Mouse (Mus musculus) forebrain, embryonic 15.5 days (tissue): ENCODE measurements around the gene 2810459M11Rik. TPM values are rescaled to one million over a fixed set of nuclear protein-coding genes. Genes with fewer than 3 reads are reported as not detected.

Source experiments
- ATAC-seq: fragments of 200-750 bp; cut with Nextera tagmentation; replicated peaks from 2 replicates; pipeline ENCODE4 v1.8.0; 2017; ENCODE audit warnings: mild to moderate bottlenecking, moderate TSS enrichment, moderate library complexity
- H3K27ac ChIP-seq: fragments of 300-500 bp; sonication (generic); replicated peaks from 2 replicates; pipeline ENCODE4 v1.5.1; 2015; ENCODE audit warnings: mild to moderate bottlenecking, inconsistent platforms
- H3K27me3 ChIP-seq: fragments of 300-500 bp; sonication (generic); 2 replicates; pipeline ENCODE4 v1.6.1; 2015; ENCODE audit warnings: inconsistent platforms
- H3K36me3 ChIP-seq: fragments of 300-500 bp; sonication (generic); 2 replicates; pipeline ENCODE4 v1.6.1; 2015; ENCODE audit warnings: mild to moderate bottlenecking, inconsistent platforms
- H3K4me1 ChIP-seq: fragments of 300-500 bp; sonication (generic); 2 replicates; pipeline ENCODE4 v1.6.1; 2015; ENCODE audit warnings: inconsistent platforms
- H3K4me2 ChIP-seq: fragments of 300-500 bp; sonication (generic); replicated peaks from 2 replicates; pipeline ENCODE4 v1.6.1; 2015; ENCODE audit warnings: mild to moderate bottlenecking, inconsistent platforms
- H3K4me3 ChIP-seq: fragments of 300-500 bp; sonication (generic); 2 replicates; pipeline ENCODE4 v1.5.1; 2015; ENCODE audit warnings: mild to moderate bottlenecking, inconsistent platforms
- H3K9ac ChIP-seq: fragments of 300-500 bp; sonication (generic); replicated peaks from 2 replicates; pipeline ENCODE4 v1.6.1; 2015; ENCODE audit warnings: mild to moderate bottlenecking, inconsistent platforms
- H3K9me3 ChIP-seq: fragments of 300-500 bp; sonication (generic); 2 replicates; pipeline ENCODE4 v1.6.1; 2016; ENCODE audit warnings: inconsistent platforms
- WGBS: fragments of 180-500 bp; shearing (Covaris S2); methylation state at CpG from one replicate; pipeline ENCODE4 v1.1.7; 2015; ENCODE audit warnings: mixed read lengths; 5-methylcytosine and 5-hydroxymethylcytosine counted together
- polyA plus RNA-seq: library from polyadenylated mRNA; unstranded; fragments of >200 nt; fragmentation: Nextera tagmentation; extraction: Ambion mirVana; gene quantifications from 2 replicates; pipeline ENCODE4 v1.2.1, GENCODE M21; 2015

2810459M11Rik gene
- polyA plus RNA-seq, 1 experiment from 2014 or later: 10.5 TPM

GRCm38 (mm10) chr1:86032273-86032987, 13.2 kb upstream of the 2810459M11Rik start:
- no peak overlapping the region for H3K9ac ChIP-seq
- WGBS: 10% methylated on average over 11 of the region's 11 CpGs

GRCm38 (mm10) chr1:86038191-86038951, 7.3 kb upstream of the 2810459M11Rik start:
- no peaks in the 10 kb centered on the region for H3K4me1 ChIP-seq
- ATAC-seq: no peak; the same call in 1 of the 2 replicates
- 88% methylated on average over 3 of the region's 3 CpGs for WGBS
- H3K36me3 ChIP-seq: no peaks in the 10 kb centered on the region
- H3K27ac ChIP-seq: no peak overlapping the region
- H3K4me2 ChIP-seq: no peak overlapping the region
- H3K9ac ChIP-seq: no peak overlapping the region
- H3K27me3 ChIP-seq: no peaks in the 10 kb centered on the region
- no peak overlapping the region for H3K4me3 ChIP-seq
- peaks cover 6% of the 10 kb centered on the region; the same call in 1 of the 2 replicates for H3K9me3 ChIP-seq

More at GRCm38 (mm10) chr1:86032273-86032987, 13.2 kb upstream of the 2810459M11Rik start:
- Histone ChIP-seq H3K4me2 (no peak overlapping the region), H3K4me1 (peaks cover 10% of the 10 kb centered on the region), H3K36me3 (no peaks in the 10 kb centered on the region), H3K9me3 (no peaks in the 10 kb centered on the region), H3K4me3 (no peak overlapping the region), H3K27me3 (no peaks in the 10 kb centered on the region), H3K27ac (peak overlapping the region; percentile 75)
- peak; percentile 89 for ATAC-seq

GRCm38 (mm10) chr1:86040131-86040530, 5.5 kb upstream of the 2810459M11Rik start:
- WGBS: 59% methylated on average over 4 of the region's 4 CpGs
- ATAC-seq: no peak
- H3K9me3 ChIP-seq: peaks cover 6% of the 10 kb centered on the region; the same call in 1 of the 2 replicates

GRCm38 (mm10) chr1:86040817-86041216, 4.8 kb upstream of the 2810459M11Rik start:
- H3K4me2 ChIP-seq: no peak overlapping the region
- peaks cover 11% of the 10 kb centered on the region; the same call in 1 of the 2 replicates for H3K27me3 ChIP-seq
- no peaks in the 10 kb centered on the region for H3K36me3 ChIP-seq
- H3K4me3 ChIP-seq: no peak overlapping the region
- H3K27ac ChIP-seq: no peak overlapping the region
- no peak for ATAC-seq
- H3K9ac ChIP-seq: no peak overlapping the region
- H3K9me3 ChIP-seq: peaks cover 6% of the 10 kb centered on the region; the same call in 1 of the 2 replicates
- peaks cover 3% of the 10 kb centered on the region for H3K4me1 ChIP-seq
- WGBS: 94% methylated on average over 3 of the region's 3 CpGs

More at GRCm38 (mm10) chr1:86040131-86040530, 5.5 kb upstream of the 2810459M11Rik start:
- Histone ChIP-seq H3K27ac (no peak overlapping the region), H3K4me1 (no peaks in the 10 kb centered on the region), H3K36me3 (no peaks in the 10 kb centered on the region), H3K27me3 (peaks cover 8% of the 10 kb centered on the region; the same call in 1 of the 2 replicates), H3K9ac (no peak overlapping the region), H3K4me3 (no peak overlapping the region), H3K4me2 (no peak overlapping the region)

GRCm38 (mm10) chr1:86045056-86045455, 607 bp upstream of the 2810459M11Rik start:
- Histone ChIP-seq H3K36me3 (no peaks in the 10 kb centered on the region), H3K9ac (0 out of 2 replicates have a peak overlapping the region, but pooled peaks have one; percentile 61), H3K4me2 (peak overlapping the region; percentile 96; the same call in 1 of the 2 replicates), H3K4me3 (peak overlapping the region; percentile 64; the same call in 1 of the 2 replicates), H3K27ac (no peak overlapping the region), H3K4me1 (peaks cover 16% of the 10 kb centered on the region), H3K9me3 (peaks cover 6% of the 10 kb centered on the region; the same call in 1 of the 2 replicates), H3K27me3 (peaks cover 28% of the 10 kb centered on the region; the same call in 1 of the 2 replicates)
- 64% methylated on average over 4 of the region's 4 CpGs for WGBS
- ATAC-seq: no peak

- peak; percentile 12; the same call in 1 of the 2 replicates for ATAC-seq
- 9% methylated on average over 24 of the region's 24 CpGs for WGBS
- H3K4me3 ChIP-seq: peak overlapping the region; percentile 64
Measured at GRCm38 (mm10) chr1:86046833-86047563, 1.3 kb downstream of the 2810459M11Rik start.

GRCm38 (mm10) chr1:86048231-86048630, 2.6 kb downstream of the 2810459M11Rik start:
- no peak for ATAC-seq
- H3K4me3 ChIP-seq: no peak overlapping the region
- H3K9ac ChIP-seq: no peak overlapping the region
- no peak overlapping the region for H3K27ac ChIP-seq
- 75% methylated on average over 4 of the region's 4 CpGs for WGBS
- H3K36me3 ChIP-seq: no peaks in the 10 kb centered on the region
- no peaks in the 10 kb centered on the region for H3K9me3 ChIP-seq
- H3K27me3 ChIP-seq: peaks cover 28% of the 10 kb centered on the region; the same call in 1 of the 2 replicates
- H3K4me1 ChIP-seq: peaks cover 24% of the 10 kb centered on the region
- no peak overlapping the region for H3K4me2 ChIP-seq

More at GRCm38 (mm10) chr1:86046833-86047563, 1.3 kb downstream of the 2810459M11Rik start:
- Histone ChIP-seq H3K4me1 (peaks cover 16% of the 10 kb centered on the region), H3K9me3 (0 out of 2 replicates have a peak, but pooled peaks cover under 1% of the 10 kb centered on the region), H3K9ac (peak overlapping the region; percentile 61), H3K36me3 (no peaks in the 10 kb centered on the region), H3K27ac (no peak overlapping the region), H3K27me3 (peaks cover 28% of the 10 kb centered on the region; the same call in 1 of the 2 replicates), H3K4me2 (peak overlapping the region; percentile 96)

- peaks cover 28% of the 10 kb centered on the region; the same call in 1 of the 2 replicates for H3K27me3 ChIP-seq
- ATAC-seq: no peak
- H3K9me3 ChIP-seq: no peaks in the 10 kb centered on the region
- no peak overlapping the region for H3K4me2 ChIP-seq
- no peak overlapping the region for H3K9ac ChIP-seq
- whole genome bisulfite sequencing: 81% methylated on average over 3 of the region's 3 CpGs
- no peaks in the 10 kb centered on the region for H3K36me3 ChIP-seq
- H3K4me1 ChIP-seq: peaks cover 29% of the 10 kb centered on the region
- no peak overlapping the region for H3K27ac ChIP-seq
- H3K4me3 ChIP-seq: no peak overlapping the region
Measured at GRCm38 (mm10) chr1:86048744-86049143, 3.1 kb downstream of the 2810459M11Rik start.

GRCm38 (mm10) chr1:86053198-86053921, 7.7 kb downstream of the 2810459M11Rik start:
- WGBS: 35% methylated on average over 12 of the region's 12 CpGs
- ATAC-seq: peak; percentile 82
- Histone ChIP-seq H3K27ac (peak overlapping the region; percentile 74), H3K36me3 (no peaks in the 10 kb centered on the region), H3K4me1 (peaks cover 20% of the 10 kb centered on the region), H3K4me3 (no peak overlapping the region), H3K9me3 (no peaks in the 10 kb centered on the region), H3K4me2 (no peak overlapping the region), H3K9ac (no peak overlapping the region), H3K27me3 (0 out of 2 replicates have a peak, but pooled peaks cover 3% of the 10 kb centered on the region)

GRCm38 (mm10) chr1:86054943-86055342, 9.3 kb downstream of the 2810459M11Rik start:
- no peak overlapping the region for H3K9ac ChIP-seq
- H3K4me3 ChIP-seq: no peak overlapping the region
- H3K36me3 ChIP-seq: no peaks in the 10 kb centered on the region
- ATAC-seq: no peak
- WGBS: 27% methylated on average over 3 of the region's 3 CpGs
- peak overlapping the region; percentile 12; the same call in 1 of the 2 replicates for H3K27ac ChIP-seq
- H3K27me3 ChIP-seq: no peaks in the 10 kb centered on the region
- no peak overlapping the region for H3K4me2 ChIP-seq
- no peaks in the 10 kb centered on the region for H3K9me3 ChIP-seq
- H3K4me1 ChIP-seq: peaks cover 25% of the 10 kb centered on the region

GRCm38 (mm10) chr1:86056284-86056683, 10.6 kb downstream of the 2810459M11Rik start:
- ATAC-seq: no peak
- Histone ChIP-seq H3K36me3 (no peaks in the 10 kb centered on the region), H3K27me3 (no peaks in the 10 kb centered on the region), H3K27ac (no peak overlapping the region), H3K9me3 (no peaks in the 10 kb centered on the region), H3K9ac (no peak overlapping the region), H3K4me1 (peaks cover 25% of the 10 kb centered on the region), H3K4me2 (no peak overlapping the region), H3K4me3 (no peak overlapping the region)
- WGBS: 88% methylated on average over 4 of the region's 4 CpGs
